Mouse (Mus musculus) MEL (cell line): Measurements from ENCODE around the gene Unc13b.

ENCODE experiments used
- CHD2 ChIP-seq: IDR thresholded peaks from 2 replicates; pipeline ENCODE4 v1.6.1; 2011; ENCODE audit warnings: low read length, improper control_type of control experiment
- ETS1 ChIP-seq: IDR thresholded peaks from 2 replicates; pipeline ENCODE4 v1.6.1; 2012; ENCODE audit warnings: low read depth, mild to moderate bottlenecking, inconsistent platforms, low read length, improper control_type of control experiment, moderate library complexity
- MAFK ChIP-seq: IDR thresholded peaks from 2 replicates; pipeline ENCODE4 v1.6.1; 2011; ENCODE audit warnings: low read depth, mild to moderate bottlenecking, low read length, improper control_type of control experiment, borderline replicate concordance
- MAX ChIP-seq: IDR thresholded peaks from 2 replicates; pipeline ENCODE4 v1.6.1; 2011; ENCODE audit warnings: low read length, improper control_type of control experiment
- MYC ChIP-seq: IDR thresholded peaks from 2 replicates; pipeline ENCODE4 v1.6.1; 2011; ENCODE audit warnings: low read depth, mild to moderate bottlenecking, low read length, improper control_type of control experiment, moderate library complexity
- NELFE ChIP-seq: IDR thresholded peaks from 2 replicates; pipeline ENCODE4 v1.6.1; 2011; ENCODE audit warnings: low read depth, low read length, improper control_type of control experiment
- NRF1 ChIP-seq: IDR thresholded peaks from 2 replicates; pipeline ENCODE4 v1.6.1; 2014; ENCODE audit warnings: low read depth, mild to moderate bottlenecking, inconsistent platforms, low read length, improper control_type of control experiment, moderate library complexity; ENCODE audit not compliant: poor library complexity, insufficient read depth, severe bottlenecking
- POLR2A ChIP-seq, 2 experiments: IDR thresholded peaks; 2 replicates each; pipeline ENCODE4 v1.6.1; 2011 to 2012; ENCODE audit warnings: low read length in 2 of 2, mild to moderate bottlenecking in 2 of 2, control low read depth in 1 of 2, improper control_type of control experiment in 1 of 2, low read depth in 1 of 2, moderate library complexity in 1 of 2; ENCODE audit not compliant: control insufficient read depth in 1 of 2, insufficient read depth in 1 of 2, poor library complexity in 1 of 2
- TAL1 ChIP-seq: IDR thresholded peaks from 2 replicates; pipeline ENCODE4 v1.6.1; 2012; ENCODE audit warnings: mild to moderate bottlenecking, inconsistent platforms, low read length, moderate library complexity, mixed read lengths
- ZC3H11A ChIP-seq: IDR thresholded peaks from 2 replicates; pipeline ENCODE4 v1.6.1; 2012; ENCODE audit warnings: low read depth, mild to moderate bottlenecking, inconsistent platforms, low read length, improper control_type of control experiment
- ZMIZ1 ChIP-seq: IDR thresholded peaks from 2 replicates; pipeline ENCODE4 v1.6.1; 2012; ENCODE audit warnings: low read depth, mild to moderate bottlenecking, inconsistent platforms, low read length, improper control_type of control experiment, moderate library complexity

- TF ChIP-seq MYC, result no peak
- TF ChIP-seq MAFK, result no peak
- no peak for TF ChIP-seq CHD2
- no peak for TF ChIP-seq ZC3H11A
- no peak for TF ChIP-seq NRF1
- TF ChIP-seq ZMIZ1, result no peak
- peak; percentile 8; the same call in 1 of the 2 replicates for TF ChIP-seq MAX
- TF ChIP-seq POLR2A (IDR thresholded peaks at IDR 0.05; ENCODE audit: control insufficient read depth in 1 of 2, insufficient read depth in 1 of 2, low read depth in 1 of 2, low read length in 2 of 2, poor library complexity in 1 of 2), result no peak
- TF ChIP-seq NELFE, result no peak
- TF ChIP-seq TAL1, result no peak
- no peak for TF ChIP-seq ETS1
Observed at GRCm38 (mm10) chr4:43058392-43058752, 381 bp upstream of the Unc13b start.
